Mouse (Mus musculus): Measurements from ENCODE around the gene Ccdc63. TPM values are rescaled to one million over a fixed set of nuclear protein-coding genes. Genes with fewer than 3 reads are reported as not detected.

Gene Ccdc63
- total and polyA plus RNA-seq, 2 experiments from 2014 or later: 0.26 TPM; not detected in 1

DNA sequence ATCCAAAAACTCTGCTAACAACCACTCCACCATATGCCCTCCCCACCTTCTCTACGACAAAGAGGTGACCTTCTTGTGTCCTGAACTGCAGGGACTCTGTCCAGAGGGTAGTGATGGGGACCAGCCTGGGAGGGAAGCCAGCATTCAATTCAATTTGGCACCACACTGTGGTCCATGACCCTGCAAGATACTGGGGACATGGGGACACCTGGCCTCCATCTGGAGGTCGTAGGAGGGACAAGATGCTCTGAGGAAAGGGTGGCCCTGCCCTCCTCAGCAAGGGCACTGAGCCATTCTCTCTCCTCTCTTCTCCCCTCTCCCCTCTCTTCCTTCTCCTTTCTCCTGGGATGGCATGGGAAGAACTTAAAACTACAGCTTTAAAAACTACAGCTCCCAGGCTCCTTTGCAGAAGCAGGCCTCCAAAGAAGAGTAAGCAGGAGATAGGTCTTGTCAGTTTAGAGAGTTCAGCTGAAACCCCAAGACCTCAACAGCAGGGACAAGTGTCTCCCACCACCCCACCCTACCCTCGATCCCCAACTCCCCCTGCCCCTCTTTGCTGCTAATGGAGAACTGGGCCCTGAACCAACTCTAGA, 5.2 kb downstream of the Ccdc63 start:
- no peak overlapping the region for H3K4me2 ChIP-seq (ENCODE audit: low read depth, low read length)
- H3K27ac ChIP-seq (ENCODE audit: low read depth): peak overlapping the region; percentile 79
- H3K27me3 ChIP-seq (ENCODE audit: control insufficient read depth, insufficient read depth, low read length): no peaks in the 10 kb centered on the region
- no peak overlapping the region for H3K9ac ChIP-seq (replicated peaks; ENCODE audit: low read depth, low read length)
- peaks cover 29% of the 10 kb centered on the region for H3K4me1 ChIP-seq (ENCODE audit: control insufficient read depth, insufficient read depth)
- no peaks in the 10 kb centered on the region for H3K36me3 ChIP-seq (replicated peaks; ENCODE audit: control insufficient read depth, insufficient read depth, low read length)
- peak; percentile 40 for ATAC-seq (ENCODE audit: insufficient read depth, low read depth)
- DNase-seq (ENCODE audit: low spot score): no peak
- H3K4me3 ChIP-seq (ENCODE audit: low read depth, low read length): no peak overlapping the region
- no peaks in the 10 kb centered on the region for H3K9me3 ChIP-seq (replicated peaks; ENCODE audit: control insufficient read depth, low read length)
- WGBS: 57% methylated on average over 3 of the region's 3 CpGs
- TF ChIP-seq EP300 (IDR thresholded peaks at IDR 0.05; ENCODE audit: low read depth) (no peak), CTCF (IDR thresholded peaks at IDR 0.05; ENCODE audit: low read depth) (no peak)

DNA sequence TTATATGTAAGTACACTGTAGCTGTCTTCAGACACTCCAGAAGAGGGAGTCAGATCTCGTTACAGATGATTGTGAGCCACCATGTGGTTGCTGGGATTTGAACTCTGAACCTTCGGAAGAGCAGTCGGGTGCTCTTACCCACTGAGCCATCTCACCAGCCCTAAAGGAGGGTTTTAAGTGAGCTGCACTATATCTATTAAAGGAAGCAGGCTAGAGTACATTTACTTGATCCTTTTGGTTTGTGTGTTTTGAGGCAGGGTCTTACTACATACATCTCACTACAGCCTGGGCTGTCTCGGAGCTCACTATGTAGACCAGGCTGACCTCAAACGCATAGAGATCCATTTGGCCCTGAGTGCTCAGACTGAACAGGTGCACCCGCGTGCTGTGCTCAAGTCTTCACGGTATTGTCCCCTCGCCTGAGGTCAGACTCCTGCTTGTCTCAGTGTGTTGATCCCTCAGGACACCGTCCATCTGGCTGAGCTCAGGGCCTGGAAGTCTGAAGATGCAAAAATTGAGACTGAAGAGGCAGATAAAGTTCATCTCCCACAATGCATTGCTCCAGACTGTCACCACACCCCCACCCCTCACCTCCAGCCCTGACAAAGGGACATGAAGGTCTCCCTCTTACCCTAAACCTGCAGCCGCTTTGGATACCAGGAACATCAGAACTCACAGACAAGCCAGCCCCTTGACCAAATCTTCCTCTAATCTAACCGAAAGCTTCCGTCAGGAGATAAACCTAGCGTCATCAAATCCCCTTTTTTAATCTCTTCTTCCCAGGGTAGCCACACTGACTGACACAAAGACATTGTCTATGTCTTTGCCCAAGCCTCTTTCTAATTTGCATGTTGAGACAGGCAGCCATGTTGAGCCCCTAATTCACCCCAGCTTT, 6.0 kb downstream of the Ccdc63 start:
- Histone ChIP-seq H3K27me3 (ENCODE audit: control insufficient read depth, insufficient read depth, low read length) (no peaks in the 10 kb centered on the region), H3K9me3 (replicated peaks; ENCODE audit: control insufficient read depth, low read length) (no peaks in the 10 kb centered on the region), H3K4me3 (ENCODE audit: low read depth, low read length) (no peak overlapping the region), H3K27ac (ENCODE audit: low read depth) (peak overlapping the region; percentile 79; the same call in 1 of the 2 replicates), H3K9ac (replicated peaks; ENCODE audit: low read depth, low read length) (no peak overlapping the region), H3K4me2 (ENCODE audit: low read depth, low read length) (no peak overlapping the region), H3K36me3 (replicated peaks; ENCODE audit: control insufficient read depth, insufficient read depth, low read length) (no peaks in the 10 kb centered on the region), H3K4me1 (ENCODE audit: control insufficient read depth, insufficient read depth) (peaks cover 29% of the 10 kb centered on the region)
- WGBS: 91% methylated on average over 14 of the region's 14 CpGs
- DNase-seq (ENCODE audit: low spot score): no peak
- ATAC-seq (ENCODE audit: insufficient read depth, low read depth): no peak
- TF ChIP-seq EP300 (IDR thresholded peaks at IDR 0.05; ENCODE audit: low read depth): no peak
- TF ChIP-seq CTCF (IDR thresholded peaks at IDR 0.05; ENCODE audit: low read depth): no peak

DNA sequence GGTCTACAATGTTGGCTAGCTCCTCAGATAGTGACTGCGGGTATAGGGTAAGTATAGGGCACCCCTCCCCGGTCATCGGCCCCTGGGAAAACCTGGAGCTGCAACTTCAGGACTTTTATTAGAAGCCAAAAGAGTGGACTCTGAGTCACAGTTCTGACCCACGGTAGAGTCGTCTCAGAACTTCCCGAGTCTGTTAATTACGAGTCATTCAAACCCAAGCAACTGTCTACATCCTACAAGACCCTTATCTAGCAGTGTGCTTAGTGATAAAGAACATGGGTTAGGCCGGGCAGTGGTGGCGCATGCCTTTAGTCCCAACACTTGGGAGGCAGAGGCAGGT, 7.6 kb downstream of the Ccdc63 start:
- peaks cover 29% of the 10 kb centered on the region for H3K4me1 ChIP-seq (ENCODE audit: control insufficient read depth, insufficient read depth)
- WGBS: 73% methylated on average over 9 of the region's 9 CpGs
- no peak overlapping the region for H3K4me2 ChIP-seq (ENCODE audit: low read depth, low read length)
- no peak overlapping the region for H3K4me3 ChIP-seq (ENCODE audit: low read depth, low read length)
- no peak overlapping the region for H3K27ac ChIP-seq (ENCODE audit: low read depth)
- no peak for TF ChIP-seq CTCF (IDR thresholded peaks at IDR 0.05; ENCODE audit: low read depth)
- TF ChIP-seq EP300 (IDR thresholded peaks at IDR 0.05; ENCODE audit: low read depth): no peak
- DNase-seq (ENCODE audit: low spot score) (no peak), ATAC-seq (ENCODE audit: insufficient read depth, low read depth) (no peak)
- no peaks in the 10 kb centered on the region for H3K27me3 ChIP-seq (ENCODE audit: control insufficient read depth, insufficient read depth, low read length)
- no peaks in the 10 kb centered on the region for H3K36me3 ChIP-seq (replicated peaks; ENCODE audit: control insufficient read depth, insufficient read depth, low read length)
- no peak overlapping the region for H3K9ac ChIP-seq (replicated peaks; ENCODE audit: low read depth, low read length)
- no peaks in the 10 kb centered on the region for H3K9me3 ChIP-seq (replicated peaks; ENCODE audit: control insufficient read depth, low read length)

DNA sequence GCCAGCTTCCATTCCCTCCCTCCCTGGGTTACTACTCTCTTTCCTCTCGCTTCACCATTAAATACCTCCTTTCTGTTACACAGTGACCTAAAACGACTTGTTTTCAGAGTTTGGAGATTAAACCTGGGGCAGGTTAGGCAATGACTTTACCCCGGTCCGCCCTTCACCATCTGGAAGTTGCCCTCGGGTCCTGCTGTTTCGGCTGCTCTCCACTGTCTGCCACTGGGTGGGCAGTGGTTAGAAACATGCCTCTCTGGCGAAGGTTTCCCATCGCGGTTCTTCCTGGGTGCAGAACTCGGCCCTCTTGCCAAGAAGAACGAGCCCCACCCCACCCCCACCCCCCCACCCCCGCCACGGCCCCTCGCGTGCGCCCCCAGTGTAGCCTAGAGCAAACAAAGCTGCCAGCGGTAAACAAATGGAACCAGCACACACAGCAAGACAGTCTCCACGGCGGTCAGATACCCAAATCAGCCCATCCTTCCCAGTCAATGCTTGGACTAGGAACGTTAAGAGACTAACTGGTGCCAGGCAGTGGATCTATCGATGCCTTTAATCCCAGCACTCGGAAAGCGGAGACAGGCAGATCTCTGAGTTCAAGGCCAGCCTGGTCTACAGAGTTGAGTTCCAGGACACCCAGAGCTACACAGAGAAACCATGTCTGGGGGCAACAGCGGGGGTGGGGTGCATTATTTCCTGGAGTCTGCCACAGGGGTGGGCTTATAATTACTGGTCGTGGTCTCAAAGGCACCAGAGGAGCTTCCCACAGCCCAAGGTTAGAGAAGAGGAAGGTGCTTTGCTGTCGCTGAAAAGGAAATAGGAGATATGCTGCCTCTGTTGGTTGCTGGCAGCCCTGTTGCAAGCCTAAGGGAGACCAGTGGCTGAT, 8.2 kb downstream of the Ccdc63 start:
- TF ChIP-seq CTCF (IDR thresholded peaks at IDR 0.05; ENCODE audit: low read depth) (no peak), EP300 (IDR thresholded peaks at IDR 0.05; ENCODE audit: low read depth) (no peak)
- Histone ChIP-seq H3K36me3 (replicated peaks; ENCODE audit: control insufficient read depth, insufficient read depth, low read length) (no peaks in the 10 kb centered on the region), H3K27me3 (ENCODE audit: control insufficient read depth, insufficient read depth, low read length) (no peaks in the 10 kb centered on the region), H3K27ac (ENCODE audit: low read depth) (no peak overlapping the region), H3K9me3 (replicated peaks; ENCODE audit: control insufficient read depth, low read length) (no peaks in the 10 kb centered on the region), H3K9ac (replicated peaks; ENCODE audit: low read depth, low read length) (peak overlapping the region; percentile 42; the same call in 1 of the 2 replicates), H3K4me3 (ENCODE audit: low read depth, low read length) (peak overlapping the region; percentile 45), H3K4me2 (ENCODE audit: low read depth, low read length) (peak overlapping the region; percentile 72), H3K4me1 (ENCODE audit: control insufficient read depth, insufficient read depth) (peaks cover 26% of the 10 kb centered on the region)
- ATAC-seq (ENCODE audit: insufficient read depth, low read depth) (no peak), DNase-seq (ENCODE audit: low spot score) (no peak)
- WGBS: 20% methylated on average over 26 of the region's 26 CpGs

Measured in heart, postnatal 0 days (tissue).